Comparison of ENCODE assay signal across 10 mouse cellular contexts in genomic region chr12:76130281-76130680, GRCm38 (mm10). TPM values are rescaled to one million over a fixed set of nuclear protein-coding genes. Genes with fewer than 3 reads are reported as not detected.
DNase-seq lines count a peak whose midpoint lies in the region; ATAC-seq lines count a peak whose summit lies in the region.
"Had no signal": no experiment of that assay in that cellular context is flagged by ENCODE, and none has a peak within 500 bp of the region (broad histone marks: within the 10 kb centered on the region; RNA-seq: fewer than 3 reads in every experiment).

No protein-coding gene starts in this region.

- no peaks in the 10 kb centered on the region for H3K36me3 ChIP-seq in liver, embryonic 11.5 days (ENCODE audit: control insufficient read depth, insufficient read depth, low read length)
- H3K36me3 ChIP-seq: neural tube, embryonic 12.5 days had no signal

- H3K4me1 ChIP-seq in liver, embryonic 11.5 days (replicated peaks; ENCODE audit: control insufficient read depth, insufficient read depth, low read length), result no peaks in the 10 kb centered on the region
- H3K4me1 ChIP-seq: neural tube, embryonic 12.5 days had no signal

- H3K4me3 ChIP-seq in liver, embryonic 11.5 days (ENCODE audit: low read depth, low read length), result no peak overlapping the region
- H3K4me3 ChIP-seq: neural tube, embryonic 12.5 days had no signal

- peak; percentile 48 for DNase-seq in adrenal gland, postnatal 10 days
- DNase-seq in adrenal gland, adult 2 months, result no peak
- peak; percentile 20 for DNase-seq in liver
- no peak for DNase-seq in liver, embryonic 11.5 days (ENCODE audit: low spot score)
- peak; percentile 73 to 81 for DNase-seq in cerebellum, adult 18-20 months
- DNase-seq in kidney, postnatal 4 days, result peak; percentile 61 to 70
- peak; percentile 34 to 38 for DNase-seq in thymus, postnatal 36 days
- no peak for DNase-seq in MN1 (ENCODE audit: low spot score)

- no peak overlapping the region for H3K4me2 ChIP-seq in liver, embryonic 11.5 days
- H3K4me2 ChIP-seq: neural tube, embryonic 12.5 days had no signal

- H3K27me3 ChIP-seq in liver, embryonic 11.5 days (replicated peaks; ENCODE audit: control insufficient read depth, insufficient read depth, low read length), result no peaks in the 10 kb centered on the region
- H3K27me3 ChIP-seq: neural tube, embryonic 12.5 days had no signal

- H3K9me3 ChIP-seq in liver, embryonic 11.5 days (ENCODE audit: control insufficient read depth, low read length), result no peaks in the 10 kb centered on the region
- H3K9me3 ChIP-seq: neural tube, embryonic 12.5 days had no signal

- no peak overlapping the region for H3K27ac ChIP-seq in liver, embryonic 11.5 days (ENCODE audit: low read depth, low read length)
- H3K27ac ChIP-seq: neural tube, embryonic 12.5 days had no signal

- ATAC-seq in liver, embryonic 11.5 days (replicated peaks; ENCODE audit: low FRiP score), result no peak

- WGBS in liver, embryonic 11.5 days, result 18% methylated on average over 4 of the region's 4 CpGs

- no peak overlapping the region for H3K9ac ChIP-seq in liver, embryonic 11.5 days (ENCODE audit: low read depth, low read length)
- H3K9ac ChIP-seq: neural tube, embryonic 12.5 days had no signal

RNA-seq across cellular contexts. Expression of gene Esr2, which starts 46.8 kb away (rescaled TPM):
- total RNA-seq in adrenal gland, postnatal 10 days (2021), result not detected
- not detected for total RNA-seq in adrenal gland, adult 2 months (2021)
- polyA plus RNA-seq in adrenal gland, adult 2 months (2012; rRNA removed), result not detected in 2 replicates
- polyA plus RNA-seq in liver, embryonic 11.5 days (2014; fragmentation: Nextera tagmentation; extraction: Ambion mirVana), result 0.15 and 0.29 TPM in 2 replicates
- total RNA-seq: heart, postnatal 36 days had no signal

Comparison
In these comparisons a context has a peak if more than half of its experiments do, and no peak if none do; other contexts are left out.
1. DNase-seq: peak in adrenal gland, postnatal 10 days (single experiment), liver (single experiment), cerebellum, adult 18-20 months (2 of 2), kidney, postnatal 4 days (2 of 2) and thymus, postnatal 36 days (2 of 2); none in adrenal gland, adult 2 months (single experiment), liver, embryonic 11.5 days (single experiment) and MN1 (single experiment).